Mouse (Mus musculus) lung, postnatal 0 days (tissue): ENCODE measurements around the gene Cpm. TPM values are rescaled to one million over a fixed set of nuclear protein-coding genes. Genes with fewer than 3 reads are reported as not detected.

Experiments used
- ATAC-seq: fragments of 200-750 bp; cut with Nextera tagmentation; 2 replicates; pipeline ENCODE4 v1.8.0; 2017; ENCODE audit warnings: moderate library complexity
- DNase-seq: peaks from one replicate; pipeline ENCODE4 v3.0.0-alpha.2; 2016; ENCODE audit warnings: low spot score
- H3K27ac ChIP-seq: fragments of 300-500 bp; sonication (generic); 2 replicates; pipeline ENCODE4 v1.5.1; 2014; ENCODE audit warnings: antibody characterized with exemption, mild to moderate bottlenecking, low read length, mixed read lengths
- H3K27me3 ChIP-seq: fragments of 300-500 bp; sonication (generic); replicated peaks from 2 replicates; pipeline ENCODE4 v1.6.1; 2014; ENCODE audit warnings: low read length, mixed read lengths; ENCODE audit not compliant: insufficient read depth
- H3K36me3 ChIP-seq: fragments of 300-500 bp; sonication (generic); 2 replicates; pipeline ENCODE4 v1.6.1; 2014; ENCODE audit warnings: low read length, mixed read lengths; ENCODE audit not compliant: insufficient read depth
- H3K4me1 ChIP-seq: fragments of 300-500 bp; sonication (generic); 2 replicates; pipeline ENCODE4 v1.6.1; 2014; ENCODE audit warnings: antibody characterized with exemption, low read depth, low read length, mixed read lengths; ENCODE audit not compliant: insufficient read depth
- H3K4me2 ChIP-seq: fragments of 300-500 bp; sonication (generic); replicated peaks from 2 replicates; pipeline ENCODE4 v1.6.1; 2014; ENCODE audit warnings: low read depth, mild to moderate bottlenecking, low read length, moderate library complexity, mixed read lengths
- H3K4me3 ChIP-seq: fragments of 300-500 bp; sonication (generic); 2 replicates; pipeline ENCODE4 v1.5.1; 2014; ENCODE audit warnings: low read depth, low read length
- H3K9ac ChIP-seq: fragments of 300-500 bp; sonication (generic); replicated peaks from 2 replicates; pipeline ENCODE4 v1.6.1; 2014; ENCODE audit warnings: low read depth, mild to moderate bottlenecking
- H3K9me3 ChIP-seq: fragments of 300-500 bp; sonication (generic); 2 replicates; pipeline ENCODE4 v1.6.1; 2016; ENCODE audit warnings: low read length, mixed read lengths
- CTCF ChIP-seq: IDR thresholded peaks from 2 replicates; pipeline ENCODE4 v1.5.1; 2016; ENCODE audit warnings: antibody characterized with exemption, mild to moderate bottlenecking
- EP300 ChIP-seq: IDR thresholded peaks from 2 replicates; pipeline ENCODE4 v1.6.1; 2016; ENCODE audit warnings: antibody characterized with exemption, mild to moderate bottlenecking, control low read depth
- WGBS: fragments of 180-500 bp; shearing (Covaris S2); extraction: QIAGEN DNeasy Blood & Tissue Kit; methylation state at CpG from one replicate; pipeline ENCODE4 v1.1.7; 2014; 5-methylcytosine and 5-hydroxymethylcytosine counted together
- polyA plus RNA-seq: library from polyadenylated mRNA; unstranded; fragments of >200 nt; fragmentation: Nextera tagmentation; extraction: Ambion mirVana; gene quantifications from 2 replicates; pipeline ENCODE4 v1.2.1, GENCODE M21; 2015

Gene Cpm
- polyA plus RNA-seq, 1 experiment from 2014 or later = 250 TPM

- TF ChIP-seq EP300 (no peak), CTCF (no peak)
- H3K9ac ChIP-seq = no peak overlapping the region
- no peak overlapping the region; the same call in 1 of the 2 replicates for H3K4me2 ChIP-seq
- H3K9me3 ChIP-seq = no peaks in the 10 kb centered on the region
- WGBS = 49% methylated on average over 7 of the region's 7 CpGs
- DNase-seq (no peak), ATAC-seq (no peak)
- H3K27ac ChIP-seq = no peak overlapping the region
- H3K36me3 ChIP-seq = no peaks in the 10 kb centered on the region
- peaks cover 12% of the 10 kb centered on the region; the same call in 1 of the 2 replicates for H3K4me1 ChIP-seq
- no peak overlapping the region for H3K4me3 ChIP-seq
- H3K27me3 ChIP-seq = no peaks in the 10 kb centered on the region
These were observed 2.3 kb upstream of the Cpm start for GRCm38 (mm10) chr10:117626840-117627615.

DNA sequence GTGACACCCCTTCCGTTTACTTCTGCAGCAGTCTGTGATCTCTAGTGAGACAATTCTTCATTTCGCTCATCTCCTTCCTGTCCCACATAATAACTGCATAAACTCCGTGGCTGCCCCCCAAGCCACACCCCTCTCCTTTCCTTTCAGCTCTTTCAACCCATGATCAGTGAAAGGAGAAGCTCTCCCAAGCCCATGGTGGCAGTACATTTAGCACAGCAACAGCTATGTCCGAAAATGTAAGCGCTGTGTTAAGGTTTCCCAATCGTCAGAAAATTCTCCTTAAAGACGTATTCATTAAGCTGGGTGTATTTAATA, 1.7 kb upstream of the Cpm start:
- no peak overlapping the region; the same call in 1 of the 2 replicates for H3K4me2 ChIP-seq
- WGBS = 36% methylated on average over 7 of the region's 7 CpGs
- DNase-seq (peak; percentile 43), ATAC-seq (no peak)
- H3K4me3 ChIP-seq = no peak overlapping the region
- no peak overlapping the region for H3K27ac ChIP-seq
- no peaks in the 10 kb centered on the region for H3K27me3 ChIP-seq
- no peak overlapping the region for H3K9ac ChIP-seq
- no peak for TF ChIP-seq EP300
- TF ChIP-seq CTCF = no peak
- H3K9me3 ChIP-seq = no peaks in the 10 kb centered on the region
- H3K36me3 ChIP-seq = no peaks in the 10 kb centered on the region
- H3K4me1 ChIP-seq = peaks cover 12% of the 10 kb centered on the region; the same call in 1 of the 2 replicates

DNA sequence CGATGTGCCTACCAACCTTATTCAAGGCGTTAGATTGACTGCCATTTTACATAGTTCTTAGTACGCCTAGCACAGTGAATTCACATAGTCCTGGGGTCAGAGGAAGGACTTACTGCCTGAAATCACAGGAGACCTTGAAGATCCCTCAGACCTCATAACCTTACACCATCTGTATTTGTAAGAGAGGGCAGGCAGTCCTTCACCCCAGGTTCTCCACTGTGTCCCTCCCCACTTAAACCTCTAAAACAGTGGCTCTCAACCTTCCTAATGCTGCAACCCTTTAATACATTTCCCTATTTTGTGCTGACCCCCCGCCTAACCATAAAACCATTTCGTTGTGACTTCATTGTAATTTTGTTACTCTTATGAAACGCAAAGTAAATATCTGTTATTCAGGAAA, 1.4 kb upstream of the Cpm start:
- no peaks in the 10 kb centered on the region for H3K36me3 ChIP-seq
- no peak overlapping the region for H3K27ac ChIP-seq
- no peaks in the 10 kb centered on the region for H3K27me3 ChIP-seq
- H3K9me3 ChIP-seq = no peaks in the 10 kb centered on the region
- no peak overlapping the region for H3K9ac ChIP-seq
- ATAC-seq = no peak
- H3K4me1 ChIP-seq = peaks cover 12% of the 10 kb centered on the region; the same call in 1 of the 2 replicates
- TF ChIP-seq EP300 (no peak), CTCF (no peak)
- H3K4me3 ChIP-seq = no peak overlapping the region
- WGBS = 42% methylated on average over 6 of the region's 6 CpGs
- no peak for DNase-seq
- peak overlapping the region; percentile 91; the same call in 1 of the 2 replicates for H3K4me2 ChIP-seq

DNA sequence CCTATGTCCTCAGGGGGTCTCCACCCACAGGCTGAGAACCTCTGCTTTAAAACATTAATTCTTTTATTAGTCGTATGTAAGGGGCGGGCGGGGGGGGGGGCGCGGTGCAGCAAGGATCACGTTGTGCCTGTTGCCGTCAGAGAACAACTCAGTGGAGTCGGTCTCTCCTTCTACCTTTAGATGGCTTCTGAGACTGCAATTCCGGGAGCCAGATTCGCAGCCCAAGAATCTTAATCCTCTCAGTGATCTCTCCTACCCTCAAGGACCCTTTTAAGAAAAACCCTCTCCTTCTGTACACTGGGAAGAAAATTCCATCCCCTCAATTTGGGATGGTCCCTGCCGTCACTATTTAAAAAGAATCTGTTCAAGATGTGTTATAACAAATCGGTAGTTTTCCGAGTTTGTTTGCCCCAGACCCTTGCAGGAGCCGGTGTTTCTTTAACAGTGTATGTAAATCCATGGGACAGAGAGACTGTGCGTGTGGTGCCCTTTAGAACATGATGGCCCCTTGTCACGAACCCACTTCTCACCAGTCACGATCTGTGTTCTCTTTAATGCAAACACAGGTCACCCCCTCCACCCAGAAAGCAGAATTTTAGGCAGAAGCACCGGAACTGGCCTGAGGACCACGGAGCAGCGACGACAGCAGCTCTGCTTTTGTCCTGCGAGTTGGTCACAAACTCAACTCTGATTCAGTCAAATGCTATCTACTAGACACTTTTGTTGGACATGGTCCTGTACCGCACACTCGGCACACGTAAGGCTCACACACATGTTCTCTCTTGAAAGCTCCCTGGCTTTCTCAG, 734 bp upstream of the Cpm start:
- Histone ChIP-seq H3K9me3 (no peaks in the 10 kb centered on the region), H3K27me3 (no peaks in the 10 kb centered on the region), H3K27ac (0 out of 2 replicates have a peak overlapping the region, but pooled peaks have one; percentile 43), H3K36me3 (no peaks in the 10 kb centered on the region), H3K4me3 (peak overlapping the region; percentile 62), H3K4me1 (peaks cover 12% of the 10 kb centered on the region; the same call in 1 of the 2 replicates), H3K9ac (no peak overlapping the region; the same call in 1 of the 2 replicates), H3K4me2 (peak overlapping the region; percentile 91)
- TF ChIP-seq EP300 (no peak), CTCF (no peak)
- ATAC-seq (no peak), DNase-seq (no peak)
- WGBS = under 1% methylated on average over 25 of the region's 25 CpGs

GRCm38 (mm10) chr10:117630176-117630575, 876 bp downstream of the Cpm start:
- no peaks in the 10 kb centered on the region for H3K27me3 ChIP-seq

DNA sequence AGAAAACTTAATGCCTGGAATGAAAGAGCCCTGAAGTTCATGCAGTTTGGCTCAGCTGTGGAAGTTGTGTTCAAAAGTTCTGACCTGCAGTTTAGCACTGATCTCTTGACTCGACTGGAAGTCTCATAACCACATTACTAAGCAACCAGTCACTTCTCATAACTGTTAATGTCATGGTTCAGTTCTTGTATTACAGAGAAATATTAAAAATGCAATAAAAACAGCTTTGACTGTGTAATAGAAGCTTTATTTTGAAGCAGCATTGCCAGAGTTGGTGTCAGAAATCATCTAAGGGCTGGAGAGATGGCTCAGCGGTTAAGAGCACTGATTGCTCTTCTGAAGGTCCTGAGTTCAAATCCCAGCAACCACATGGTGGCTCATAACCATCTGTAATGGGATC, 1.5 kb downstream of the Cpm start:
- Histone ChIP-seq H3K27me3 (no peaks in the 10 kb centered on the region), H3K4me1 (peaks cover 12% of the 10 kb centered on the region; the same call in 1 of the 2 replicates), H3K4me2 (peak overlapping the region; percentile 91), H3K27ac (no peak overlapping the region), H3K36me3 (no peaks in the 10 kb centered on the region), H3K4me3 (peak overlapping the region; percentile 62), H3K9me3 (no peaks in the 10 kb centered on the region), H3K9ac (no peak overlapping the region)
- ATAC-seq (no peak), DNase-seq (no peak)
- TF ChIP-seq EP300 (no peak), CTCF (no peak)
- 63% methylated on average over 2 of the region's 2 CpGs for WGBS

More at GRCm38 (mm10) chr10:117630176-117630575, 876 bp downstream of the Cpm start:
- peak overlapping the region; percentile 91 for H3K4me2 ChIP-seq
- ATAC-seq = no peak
- DNase-seq = no peak
- peak overlapping the region; percentile 62 for H3K4me3 ChIP-seq
- 18% methylated on average over 8 of the region's 8 CpGs for WGBS
- no peaks in the 10 kb centered on the region for H3K9me3 ChIP-seq
- TF ChIP-seq CTCF = no peak
- TF ChIP-seq EP300 = no peak
- H3K36me3 ChIP-seq = no peaks in the 10 kb centered on the region
- peaks cover 12% of the 10 kb centered on the region; the same call in 1 of the 2 replicates for H3K4me1 ChIP-seq
- no peak overlapping the region for H3K9ac ChIP-seq
- no peak overlapping the region for H3K27ac ChIP-seq
